Mouse (Mus musculus): ENCODE measurements around the gene Ptprd. TPM values are rescaled to one million over a fixed set of nuclear protein-coding genes. Genes with fewer than 3 reads are reported as not detected.

Gene Ptprd
- total RNA-seq, 2 experiments from 2014 or later = 10.4 to 13.5 TPM

- no peak for DNase-seq
- intact Hi-C loops (cut with DNase I) = no loop called here
These were observed 598.6 kb downstream of the Ptprd start for GRCm38 (mm10) chr4:77613129-77613528.

GRCm38 (mm10) chr4:77586624-77587023 is 625.1 kb downstream of the Ptprd start:
- no peak for DNase-seq
- intact Hi-C loops (cut with DNase I) = no loop called here

GRCm38 (mm10) chr4:77586222-77586621 is 625.5 kb downstream of the Ptprd start:
- no peak for DNase-seq
- intact Hi-C loops (cut with DNase I) = no loop called here

- peak; percentile 5 to 50 for DNase-seq
- intact Hi-C loops (cut with DNase I) = no loop called here
These were observed 653.2 kb downstream of the Ptprd start for GRCm38 (mm10) chr4:77558404-77559202.

- no peak for DNase-seq
- intact Hi-C loops (cut with DNase I) = no loop called here
These were observed 655.9 kb downstream of the Ptprd start for GRCm38 (mm10) chr4:77555841-77556240.

GRCm38 (mm10) chr4:77537843-77538242 is 673.9 kb downstream of the Ptprd start:
- DNase-seq = no peak
- intact Hi-C loops (cut with DNase I) = no loop called here

GRCm38 (mm10) chr4:77537336-77537735 is 674.4 kb downstream of the Ptprd start:
- intact Hi-C loops (cut with DNase I) = no loop called here
- no peak for DNase-seq

- no peak for DNase-seq
These were observed 676.2 kb downstream of the Ptprd start for GRCm38 (mm10) chr4:77535601-77536000.

GRCm38 (mm10) chr4:77534553-77534952 is 677.2 kb downstream of the Ptprd start:
- intact Hi-C loops (cut with DNase I) = no loop called here
- DNase-seq = no peak

More at GRCm38 (mm10) chr4:77535601-77536000, 676.2 kb downstream of the Ptprd start:
- intact Hi-C loops (cut with DNase I) = no loop called here

GRCm38 (mm10) chr4:77519166-77519565 is 692.6 kb downstream of the Ptprd start:
- intact Hi-C loops (cut with DNase I) = loop anchor here (5.0 kb wide), 1 partner anchor 437 kb away; no protein-coding TSS in a partner anchor
- peak in 1 of 2 experiments; percentile 1 for DNase-seq

GRCm38 (mm10) chr4:77513914-77514628 is 697.7 kb downstream of the Ptprd start:
- DNase-seq = no peak
- intact Hi-C loops (cut with DNase I) = no loop called here

- intact Hi-C loops (cut with DNase I) = no loop called here
- DNase-seq = no peak
These were observed 698.7 kb downstream of the Ptprd start for GRCm38 (mm10) chr4:77513041-77513440.

- DNase-seq = no peak
These were observed 757.7 kb downstream of the Ptprd start for GRCm38 (mm10) chr4:77454049-77454448.

GRCm38 (mm10) chr4:77399146-77399545 is 812.6 kb downstream of the Ptprd start:
- DNase-seq = no peak
- intact Hi-C loops (cut with DNase I) = no loop called here

More at GRCm38 (mm10) chr4:77454049-77454448, 757.7 kb downstream of the Ptprd start:
- intact Hi-C loops (cut with DNase I) = no loop called here

- DNase-seq = no peak
- intact Hi-C loops (cut with DNase I) = no loop called here
These were observed 850.0 kb downstream of the Ptprd start for GRCm38 (mm10) chr4:77361728-77362127.

- DNase-seq = no peak
- intact Hi-C loops (cut with DNase I) = no loop called here
These were observed 884.6 kb downstream of the Ptprd start for GRCm38 (mm10) chr4:77327198-77327597.

- intact Hi-C loops (cut with DNase I) = no loop called here
- no peak for DNase-seq
These were observed 894.6 kb downstream of the Ptprd start for GRCm38 (mm10) chr4:77317060-77317680.

- intact Hi-C loops (cut with DNase I) = no loop called here
- no peak for DNase-seq
These were observed 895.1 kb downstream of the Ptprd start for GRCm38 (mm10) chr4:77316644-77317043.

- intact Hi-C loops (cut with DNase I) = no loop called here
These were observed 901.5 kb downstream of the Ptprd start for GRCm38 (mm10) chr4:77310127-77310788.

GRCm38 (mm10) chr4:77283423-77283822 is 928.3 kb downstream of the Ptprd start:
- no peak for DNase-seq
- intact Hi-C loops (cut with DNase I) = no loop called here

More at GRCm38 (mm10) chr4:77310127-77310788, 901.5 kb downstream of the Ptprd start:
- DNase-seq = no peak

- DNase-seq = no peak
These were observed 933.8 kb downstream of the Ptprd start for GRCm38 (mm10) chr4:77277913-77278312.

More at GRCm38 (mm10) chr4:77277913-77278312, 933.8 kb downstream of the Ptprd start:
- intact Hi-C loops (cut with DNase I) = no loop called here
